In the genomic region with DNA sequence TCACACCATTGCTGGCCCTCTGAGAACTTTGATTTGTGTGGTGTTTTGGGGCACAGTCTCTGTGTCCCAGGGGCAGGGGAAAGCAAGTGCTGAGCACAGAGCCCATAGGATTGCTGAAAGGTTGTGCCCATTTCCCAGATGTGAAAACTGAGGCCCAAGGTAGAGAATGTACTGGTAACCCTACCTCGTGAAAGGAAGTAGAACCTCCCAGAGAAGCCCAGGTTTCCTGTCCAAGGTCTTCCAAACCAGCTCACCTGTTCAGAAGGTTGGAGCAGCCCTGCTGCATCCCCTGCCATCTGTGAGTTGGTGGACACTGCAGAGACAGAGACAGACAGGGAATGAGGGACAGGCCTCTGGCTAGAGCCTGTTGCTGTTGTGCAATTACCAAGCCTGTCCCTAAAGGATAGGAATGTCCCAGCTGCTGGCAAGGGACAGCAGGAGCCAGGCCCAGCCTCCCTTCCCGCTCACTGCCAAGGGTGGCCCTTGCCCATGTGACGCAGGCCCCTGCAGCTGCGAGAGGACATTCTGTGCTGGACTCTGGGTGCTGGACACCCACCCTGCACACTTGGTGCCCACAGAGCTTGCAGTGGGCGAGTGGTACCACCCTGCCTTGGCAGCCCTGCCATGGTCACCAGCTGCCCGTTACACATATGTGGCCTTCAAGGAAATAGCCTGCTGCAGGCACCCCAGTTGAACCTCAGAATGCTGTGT, we compare ENCODE assay signal across 9 mouse cellular contexts. TPM values are rescaled to one million over a fixed set of nuclear protein-coding genes. Genes with fewer than 3 reads are reported as not detected.
DNase-seq lines count a peak whose midpoint lies in the region; ATAC-seq lines count a peak whose summit lies in the region.
"Had no signal": no experiment of that assay in that cellular context is flagged by ENCODE, and none has a peak within 500 bp of the region (broad histone marks: within the 10 kb centered on the region; RNA-seq: fewer than 3 reads in every experiment).

No protein-coding gene starts in this region.

- no peak for DNase-seq in hindbrain, embryonic 10.5 days (ENCODE audit: low spot score)
- peak; percentile 67 for DNase-seq in adrenal gland, adult 8-10 months
- DNase-seq in lung, adult 18-20 months = peak; percentile 55 to 66
- no peak for DNase-seq in spleen, postnatal 36 days (ENCODE audit: low spot score in 2 of 2)

- H3K4me2 ChIP-seq in hindbrain, embryonic 16.5 days (ENCODE audit: low read length) = no peak overlapping the region
- H3K4me2 ChIP-seq in heart, embryonic 11.5 days = no peak overlapping the region

- no peak overlapping the region for H3K9ac ChIP-seq in hindbrain, embryonic 16.5 days (ENCODE audit: low read depth, low read length)
- no peak overlapping the region for H3K9ac ChIP-seq in heart, embryonic 11.5 days (ENCODE audit: low read depth, low read length)

- no peaks in the 10 kb centered on the region for H3K27me3 ChIP-seq in hindbrain, embryonic 10.5 days (ENCODE audit: insufficient read depth, poor library complexity, severe bottlenecking)
- H3K27me3 ChIP-seq in hindbrain, embryonic 16.5 days (replicated peaks; ENCODE audit: control insufficient read depth, insufficient read depth, low read length) = no peaks in the 10 kb centered on the region
- no peaks in the 10 kb centered on the region for H3K27me3 ChIP-seq in heart, embryonic 11.5 days (ENCODE audit: control insufficient read depth, insufficient read depth, low read length)

- peaks cover 7% of the 10 kb centered on the region for H3K4me1 ChIP-seq in hindbrain, embryonic 10.5 days (replicated peaks)
- H3K4me1 ChIP-seq in hindbrain, embryonic 16.5 days (ENCODE audit: control insufficient read depth, insufficient read depth, low read depth, low read length) = no peaks in the 10 kb centered on the region; the same call in 1 of the 2 replicates
- 0 out of 2 replicates have a peak, but pooled peaks cover 3% of the 10 kb centered on the region for H3K4me1 ChIP-seq in heart, embryonic 11.5 days (ENCODE audit: control insufficient read depth, insufficient read depth, low read length)

- ATAC-seq in hindbrain, embryonic 16.5 days = no peak
- peak; percentile 31; the same call in 1 of the 2 replicates for ATAC-seq in heart, embryonic 11.5 days (replicated peaks; ENCODE audit: insufficient number of reproducible peaks, low FRiP score, low TSS enrichment)
- no peak for ATAC-seq in megakaryocyte-erythroid progenitor cell, adult 5-6 weeks (replicated peaks; ENCODE audit: low FRiP score, low TSS enrichment, poor library complexity, severe bottlenecking)
- ATAC-seq in inflammation-experienced regulatory T-cells, adult 6 months = no peak

- H3K27ac ChIP-seq in hindbrain, embryonic 10.5 days = 0 out of 2 replicates have a peak overlapping the region, but pooled peaks have one; percentile 35
- H3K27ac ChIP-seq in hindbrain, embryonic 16.5 days (ENCODE audit: low read depth, low read length) = no peak overlapping the region
- H3K27ac ChIP-seq in heart, embryonic 11.5 days (ENCODE audit: low read depth, low read length) = no peak overlapping the region

- H3K9me3 ChIP-seq in hindbrain, embryonic 10.5 days = no peaks in the 10 kb centered on the region
- no peaks in the 10 kb centered on the region for H3K9me3 ChIP-seq in hindbrain, embryonic 16.5 days (ENCODE audit: control insufficient read depth, low read length)
- no peaks in the 10 kb centered on the region for H3K9me3 ChIP-seq in heart, embryonic 11.5 days (replicated peaks; ENCODE audit: control insufficient read depth, low read length)

- H3K4me3 ChIP-seq in hindbrain, embryonic 10.5 days = no peak overlapping the region
- no peak overlapping the region for H3K4me3 ChIP-seq in hindbrain, embryonic 16.5 days (ENCODE audit: low read length)
- H3K4me3 ChIP-seq in heart, embryonic 11.5 days (ENCODE audit: low read depth, low read length) = no peak overlapping the region

- 84% methylated on average over 6 of the region's 6 CpGs for WGBS in hindbrain, embryonic 10.5 days
- WGBS in hindbrain, embryonic 16.5 days = 79% methylated on average over 6 of the region's 6 CpGs
- WGBS in heart, embryonic 11.5 days (ENCODE audit: insufficient replicate concordance) = 72% methylated on average over 6 of the region's 6 CpGs

- H3K36me3 ChIP-seq in hindbrain, embryonic 10.5 days = peaks cover 22% of the 10 kb centered on the region
- H3K36me3 ChIP-seq in hindbrain, embryonic 16.5 days (ENCODE audit: control insufficient read depth, insufficient read depth, low read length) = no peaks in the 10 kb centered on the region
- H3K36me3 ChIP-seq in heart, embryonic 11.5 days (ENCODE audit: control insufficient read depth, insufficient read depth, low read length) = no peaks in the 10 kb centered on the region; the same call in none of the 2 replicates

RNA-seq across cellular contexts. Expression of a gene that starts 1.1 kb away (rescaled TPM):
- 0.04 and 0.06 TPM in 2 replicates for polyA plus RNA-seq in hindbrain, embryonic 10.5 days (2016; fragmentation: Nextera tagmentation; extraction: Ambion mirVana)
- polyA plus RNA-seq in hindbrain, embryonic 16.5 days (2015; fragmentation: Nextera tagmentation; extraction: Ambion mirVana) = 0.07 and 0.10 TPM in 2 replicates
- total RNA-seq in adrenal gland, adult 8-10 months (2022) = 100 to 1,000 TPM in 1 of 4 experiments, 10 to 100 TPM in 3; 45.4 to 191 (median 87.0) TPM
- polyA plus RNA-seq in heart, embryonic 11.5 days (2014; fragmentation: Nextera tagmentation; extraction: Ambion mirVana) = 0.10 and 0.11 TPM in 2 replicates
- not detected in 2 replicates for total RNA-seq in megakaryocyte-erythroid progenitor cell, adult 5-6 weeks (2014; fragmentation: Nextera tagmentation)
- not detected in 2 replicates for total RNA-seq in megakaryocyte-erythroid progenitor cell, adult 5-6 weeks (2017)
- under 1 TPM in 1 of 3 experiments, not detected in 2; 0.09 TPM for polyA plus RNA-seq in inflammation-experienced regulatory T-cells, adult 6 months (2017; shearing (Covaris generic))
- polyA plus RNA-seq: embryonic facial prominence, embryonic 11.5 days had no signal

RNA-seq across cellular contexts. Expression of a gene that starts 8.9 kb away (rescaled TPM):
- polyA plus RNA-seq in hindbrain, embryonic 10.5 days (2016; fragmentation: Nextera tagmentation; extraction: Ambion mirVana) = 0.39 and 0.42 TPM in 2 replicates
- polyA plus RNA-seq in hindbrain, embryonic 16.5 days (2015; fragmentation: Nextera tagmentation; extraction: Ambion mirVana) = 2.4 and 3.4 TPM in 2 replicates
- 10 to 100 TPM; 20.4 to 32.6 (median 26.9) TPM for total RNA-seq in adrenal gland, adult 8-10 months (2022)
- 0.18 and 0.33 TPM in 2 replicates for polyA plus RNA-seq in heart, embryonic 11.5 days (2014; fragmentation: Nextera tagmentation; extraction: Ambion mirVana)
- not detected in 2 replicates for total RNA-seq in megakaryocyte-erythroid progenitor cell, adult 5-6 weeks (2014; fragmentation: Nextera tagmentation)
- 0.23 TPM in 1 of 2 replicates, not detected in the other for total RNA-seq in megakaryocyte-erythroid progenitor cell, adult 5-6 weeks (2017)
- polyA plus RNA-seq in inflammation-experienced regulatory T-cells, adult 6 months (2017; shearing (Covaris generic)) = under 1 TPM in 1 of 3 experiments, not detected in 2; 0.16 TPM

RNA-seq across cellular contexts. Expression of a gene that starts 13.3 kb away (rescaled TPM):
- not detected in 2 replicates for polyA plus RNA-seq in hindbrain, embryonic 10.5 days (2016; fragmentation: Nextera tagmentation; extraction: Ambion mirVana)
- 0.68 and 0.91 TPM in 2 replicates for polyA plus RNA-seq in hindbrain, embryonic 16.5 days (2015; fragmentation: Nextera tagmentation; extraction: Ambion mirVana)
- total RNA-seq in adrenal gland, adult 8-10 months (2022) = 10 to 100 TPM; 14.5 to 34.6 (median 16.4) TPM
- not detected in 2 replicates for polyA plus RNA-seq in heart, embryonic 11.5 days (2014; fragmentation: Nextera tagmentation; extraction: Ambion mirVana)
- 1.8 TPM in 1 of 2 replicates, not detected in the other for total RNA-seq in megakaryocyte-erythroid progenitor cell, adult 5-6 weeks (2014; fragmentation: Nextera tagmentation)
- total RNA-seq in megakaryocyte-erythroid progenitor cell, adult 5-6 weeks (2017) = 2.1 TPM in 1 of 2 replicates, not detected in the other
- polyA plus RNA-seq in inflammation-experienced regulatory T-cells, adult 6 months (2017; shearing (Covaris generic)) = not detected
- polyA plus RNA-seq: embryonic facial prominence, embryonic 11.5 days had no signal

RNA-seq across cellular contexts. Expression of a gene that starts 29.1 kb away (rescaled TPM):
- polyA plus RNA-seq in hindbrain, embryonic 10.5 days (2016; fragmentation: Nextera tagmentation; extraction: Ambion mirVana) = 186 and 190 TPM in 2 replicates
- polyA plus RNA-seq in hindbrain, embryonic 16.5 days (2015; fragmentation: Nextera tagmentation; extraction: Ambion mirVana) = 125 and 136 TPM in 2 replicates
- total RNA-seq in adrenal gland, adult 8-10 months (2022) = 100 to 1,000 TPM in 1 of 4 experiments, 10 to 100 TPM in 3; 55.6 to 123 (median 80.3) TPM
- 77.2 and 82.9 TPM in 2 replicates for polyA plus RNA-seq in heart, embryonic 11.5 days (2014; fragmentation: Nextera tagmentation; extraction: Ambion mirVana)
- total RNA-seq in megakaryocyte-erythroid progenitor cell, adult 5-6 weeks (2014; fragmentation: Nextera tagmentation) = 84.1 and 100 TPM in 2 replicates
- 70.9 and 103 TPM in 2 replicates for total RNA-seq in megakaryocyte-erythroid progenitor cell, adult 5-6 weeks (2017)
- polyA plus RNA-seq in inflammation-experienced regulatory T-cells, adult 6 months (2017; shearing (Covaris generic)) = 10 to 100 TPM; 32.5 to 58.6 (median 40.3) TPM

RNA-seq across cellular contexts. Expression of a gene that starts 31.7 kb away (rescaled TPM):
- 2.3 and 3.8 TPM in 2 replicates for polyA plus RNA-seq in hindbrain, embryonic 10.5 days (2016; fragmentation: Nextera tagmentation; extraction: Ambion mirVana)
- polyA plus RNA-seq in hindbrain, embryonic 16.5 days (2015; fragmentation: Nextera tagmentation; extraction: Ambion mirVana) = 12.5 and 12.7 TPM in 2 replicates
- total RNA-seq in adrenal gland, adult 8-10 months (2022) = 10 to 100 TPM in 2 of 4 experiments, 1 to 10 TPM in 2; 6.6 to 12.7 (median 10.9) TPM
- 0.11 and 0.33 TPM in 2 replicates for polyA plus RNA-seq in heart, embryonic 11.5 days (2014; fragmentation: Nextera tagmentation; extraction: Ambion mirVana)
- total RNA-seq in megakaryocyte-erythroid progenitor cell, adult 5-6 weeks (2014; fragmentation: Nextera tagmentation) = 0.24 TPM in 1 of 2 replicates, not detected in the other
- total RNA-seq in megakaryocyte-erythroid progenitor cell, adult 5-6 weeks (2017) = 0.42 TPM in 1 of 2 replicates, not detected in the other
- polyA plus RNA-seq in inflammation-experienced regulatory T-cells, adult 6 months (2017; shearing (Covaris generic)) = under 1 TPM in 1 of 3 experiments, not detected in 2; 0.13 TPM

Comparison
In these comparisons a context has a peak if more than half of its experiments do, and no peak if none do; other contexts are left out.
1. DNase-seq: peak in adrenal gland, adult 8-10 months (single experiment) and lung, adult 18-20 months (2 of 2); none in hindbrain, embryonic 10.5 days (single experiment) and spleen, postnatal 36 days (0 of 2).